ENCODE assay signal across 9 mouse cellular contexts in genomic region chr5:139383234-139383633, GRCm38 (mm10). TPM values are rescaled to one million over a fixed set of nuclear protein-coding genes. Genes with fewer than 3 reads are reported as not detected.
A peak's percentile ranks its signal among the peaks of the same experiment; 100 is the strongest.
DNase-seq lines count a peak whose midpoint lies in the region; ATAC-seq and TF ChIP-seq lines count a peak whose summit lies in the region.
"Had no signal": no experiment of that assay in that cellular context is flagged by ENCODE, and none has a peak within 500 bp of the region (broad histone marks: within the 10 kb centered on the region; RNA-seq: fewer than 3 reads in every experiment).

No protein-coding gene starts in this region.

- intact Hi-C loops in heart, adult 2 months (cut with DNase I) = loop anchor here (10.0 kb wide), 1 partner anchor 412 kb away; the partner anchor contains the start of gene Mafk

- no peaks in the 10 kb centered on the region for H3K9me3 ChIP-seq in lung, embryonic 16.5 days (ENCODE audit: control insufficient read depth, low read length)
- no peaks in the 10 kb centered on the region for H3K9me3 ChIP-seq in liver, embryonic 15.5 days (replicated peaks)

- TF ChIP-seq CTCF in heart, adult 2 months (IDR thresholded peaks at IDR 0.05) = no peak

- 47% methylated on average over 9 of the region's 9 CpGs for WGBS in heart, adult 2 months
- 70% methylated on average over 9 of the region's 9 CpGs for WGBS in lung, embryonic 16.5 days
- 32% methylated on average over 9 of the region's 9 CpGs for WGBS in liver, embryonic 15.5 days (ENCODE audit: insufficient replicate concordance)

- H3K27ac ChIP-seq in heart, adult 2 months = peak overlapping the region; percentile 99
- peak overlapping the region; percentile 78 for H3K27ac ChIP-seq in lung, embryonic 16.5 days (ENCODE audit: low read length)
- peak overlapping the region; percentile 100 for H3K27ac ChIP-seq in liver, embryonic 15.5 days (replicated peaks)

- no peaks in the 10 kb centered on the region; the same call in 1 of the 2 replicates for H3K79me2 ChIP-seq in heart, adult 2 months (replicated peaks; ENCODE audit: control insufficient read depth, insufficient read depth, low read length)

- no peak for TF ChIP-seq EP300 in heart, adult 2 months (IDR thresholded peaks at IDR 0.05; ENCODE audit: insufficient read depth, low read depth, low read length)

- H3K4me3 ChIP-seq in heart, adult 2 months = peak overlapping the region; percentile 100
- H3K4me3 ChIP-seq in lung, embryonic 16.5 days (ENCODE audit: low read length) = no peak overlapping the region
- H3K4me3 ChIP-seq in liver, embryonic 15.5 days (replicated peaks) = peak overlapping the region; percentile 91

- peaks cover 2% of the 10 kb centered on the region; the same call in 1 of the 2 replicates for H3K36me3 ChIP-seq in heart, adult 2 months (ENCODE audit: control insufficient read depth, insufficient read depth, low read length)
- no peaks in the 10 kb centered on the region for H3K36me3 ChIP-seq in lung, embryonic 16.5 days (ENCODE audit: control insufficient read depth, insufficient read depth, low read length)
- H3K36me3 ChIP-seq in liver, embryonic 15.5 days (replicated peaks) = peaks cover 27% of the 10 kb centered on the region

- no peak for DNase-seq in heart, adult 2 months
- no peak for DNase-seq in heart, adult 18-20 months
- no peak for DNase-seq in lung, adult 18-20 months
- no peak for DNase-seq in c-Kit-positive CD71-positive TER-119-positive erythroid progenitor cells, embryonic 14.5 days (ENCODE audit: low spot score)
- DNase-seq in urinary bladder, postnatal 4 days (ENCODE audit: low spot score in 2 of 2) = no peak

- peak overlapping the region; percentile 62 for H3K9ac ChIP-seq in heart, adult 2 months (ENCODE audit: low read depth, low read length)
- H3K9ac ChIP-seq in lung, embryonic 16.5 days (ENCODE audit: low read length) = no peak overlapping the region; the same call in 1 of the 2 replicates
- H3K9ac ChIP-seq in liver, embryonic 15.5 days = peak overlapping the region; percentile 90

- H3K27me3 ChIP-seq in heart, adult 2 months (ENCODE audit: control insufficient read depth, insufficient read depth, low read length) = no peaks in the 10 kb centered on the region
- H3K27me3 ChIP-seq in lung, embryonic 16.5 days (ENCODE audit: control insufficient read depth, insufficient read depth, low read depth, low read length) = no peaks in the 10 kb centered on the region
- no peaks in the 10 kb centered on the region for H3K27me3 ChIP-seq in liver, embryonic 15.5 days

- TF ChIP-seq POLR2A in heart, adult 2 months (IDR thresholded peaks at IDR 0.05; ENCODE audit: insufficient read depth, low read depth, low read length) = no peak

- ATAC-seq in lung, embryonic 16.5 days (ENCODE audit: low read depth) = no peak
- ATAC-seq in common myeloid progenitor, adult 5-6 weeks (replicated peaks; ENCODE audit: low read depth, poor library complexity, severe bottlenecking) = 0 out of 2 replicates have a peak, but pooled peaks have one; percentile 1
- ATAC-seq in liver, embryonic 15.5 days (ENCODE audit: insufficient read depth) = no peak

- no peak overlapping the region for H3K4me2 ChIP-seq in lung, embryonic 16.5 days (ENCODE audit: low read depth, low read length)
- peak overlapping the region; percentile 94 for H3K4me2 ChIP-seq in liver, embryonic 15.5 days

- peaks cover 56% of the 10 kb centered on the region for H3K4me1 ChIP-seq in heart, adult 2 months (ENCODE audit: control insufficient read depth, insufficient read depth, low read length)
- H3K4me1 ChIP-seq in lung, embryonic 16.5 days (replicated peaks; ENCODE audit: control insufficient read depth, insufficient read depth, low read length) = peaks cover 54% of the 10 kb centered on the region
- H3K4me1 ChIP-seq in liver, embryonic 15.5 days (replicated peaks) = peaks cover 92% of the 10 kb centered on the region

RNA-seq across cellular contexts. Expression of gene Gpr146, which starts 5.7 kb away (rescaled TPM):
- 10 to 100 TPM; 42.9 to 56.6 TPM for total RNA-seq in heart, adult 2 months (2021)
- polyA plus RNA-seq in heart, adult 2 months (2012; rRNA removed) = 62.4 and 77.0 TPM in 2 replicates
- 10 to 100 TPM; 39.6 to 40.5 TPM for total RNA-seq in heart, adult 18-20 months (2021)
- 6.6 and 8.6 TPM in 2 replicates for polyA plus RNA-seq in lung, embryonic 16.5 days (2015; fragmentation: Nextera tagmentation; extraction: Ambion mirVana)
- total RNA-seq in common myeloid progenitor, adult 5-6 weeks (2017) = 4.9 and 5.4 TPM in 2 replicates
- polyA plus RNA-seq in liver, embryonic 15.5 days (2015; fragmentation: Nextera tagmentation; extraction: Ambion mirVana) = 25.0 and 26.4 TPM in 2 replicates

RNA-seq across cellular contexts. Expression of gene C130050O18Rik, which starts 21.8 kb away (rescaled TPM):
- total RNA-seq in heart, adult 2 months (2021) = 1 to 10 TPM in 1 of 2 experiments, under 1 TPM in 1; 0.68 to 1.1 TPM
- 0.98 and 1.1 TPM in 2 replicates for polyA plus RNA-seq in heart, adult 2 months (2012; rRNA removed)
- total RNA-seq in heart, adult 18-20 months (2021) = under 1 TPM; 0.47 to 0.69 TPM
- 1.3 and 1.7 TPM in 2 replicates for polyA plus RNA-seq in lung, embryonic 16.5 days (2015; fragmentation: Nextera tagmentation; extraction: Ambion mirVana)
- total RNA-seq in common myeloid progenitor, adult 5-6 weeks (2017) = 0.53 and 1.6 TPM in 2 replicates
- 1.9 and 2.4 TPM in 2 replicates for polyA plus RNA-seq in liver, embryonic 15.5 days (2015; fragmentation: Nextera tagmentation; extraction: Ambion mirVana)
- polyA plus RNA-seq: activated CD4-positive, CD25-positive, alpha-beta regulatory T cell, adult 4 months had no signal

RNA-seq across cellular contexts. Expression of gene Cyp2w1, which starts 30.8 kb away (rescaled TPM):
- total RNA-seq in heart, adult 2 months (2021) = not detected
- not detected in 2 replicates for polyA plus RNA-seq in heart, adult 2 months (2012; rRNA removed)
- not detected for total RNA-seq in heart, adult 18-20 months (2021)
- 0.18 and 0.33 TPM in 2 replicates for polyA plus RNA-seq in lung, embryonic 16.5 days (2015; fragmentation: Nextera tagmentation; extraction: Ambion mirVana)
- total RNA-seq in common myeloid progenitor, adult 5-6 weeks (2017) = not detected in 2 replicates
- polyA plus RNA-seq in liver, embryonic 15.5 days (2015; fragmentation: Nextera tagmentation; extraction: Ambion mirVana) = not detected in 2 replicates
- polyA plus RNA-seq: activated CD4-positive, CD25-positive, alpha-beta regulatory T cell, adult 4 months had no signal

RNA-seq across cellular contexts. Expression of gene Cox19, which starts 32.0 kb away (rescaled TPM):
- total RNA-seq in heart, adult 2 months (2021) = 10 to 100 TPM; 82.8 to 94.8 TPM
- 110 and 112 TPM in 2 replicates for polyA plus RNA-seq in heart, adult 2 months (2012; rRNA removed)
- 100 to 1,000 TPM in 1 of 2 experiments, 10 to 100 TPM in 1; 82.6 to 103 TPM for total RNA-seq in heart, adult 18-20 months (2021)
- 79.8 and 94.4 TPM in 2 replicates for polyA plus RNA-seq in lung, embryonic 16.5 days (2015; fragmentation: Nextera tagmentation; extraction: Ambion mirVana)
- total RNA-seq in common myeloid progenitor, adult 5-6 weeks (2017) = 10.9 and 17.8 TPM in 2 replicates
- polyA plus RNA-seq in liver, embryonic 15.5 days (2015; fragmentation: Nextera tagmentation; extraction: Ambion mirVana) = 44.3 and 49.3 TPM in 2 replicates

RNA-seq across cellular contexts. Expression of gene Gper1, which starts 39.7 kb away (rescaled TPM):
- total RNA-seq in heart, adult 2 months (2021) = 1 to 10 TPM; 1.4 to 1.5 TPM
- 2.0 and 4.9 TPM in 2 replicates for polyA plus RNA-seq in heart, adult 2 months (2012; rRNA removed)
- 1 to 10 TPM; 1.1 to 1.3 TPM for total RNA-seq in heart, adult 18-20 months (2021)
- 7.4 and 7.6 TPM in 2 replicates for polyA plus RNA-seq in lung, embryonic 16.5 days (2015; fragmentation: Nextera tagmentation; extraction: Ambion mirVana)
- total RNA-seq in common myeloid progenitor, adult 5-6 weeks (2017) = not detected in 2 replicates
- 0.10 and 0.14 TPM in 2 replicates for polyA plus RNA-seq in liver, embryonic 15.5 days (2015; fragmentation: Nextera tagmentation; extraction: Ambion mirVana)
- polyA plus RNA-seq: activated CD4-positive, CD25-positive, alpha-beta regulatory T cell, adult 4 months had no signal
